In genomic region chr2:24416668-24417067, GRCm38 (mm10) we compare ENCODE assay signal across 11 mouse cellular contexts. TPM values are rescaled to one million over a fixed set of nuclear protein-coding genes. Genes with fewer than 3 reads are reported as not detected.
A peak's percentile ranks its signal among the peaks of the same experiment; 100 is the strongest.
DNase-seq lines count a peak whose midpoint lies in the region; ATAC-seq lines count a peak whose summit lies in the region.
"Had no signal": no experiment of that assay in that cellular context is flagged by ENCODE, and none has a peak within 500 bp of the region (broad histone marks: within the 10 kb centered on the region; RNA-seq: fewer than 3 reads in every experiment).

No protein-coding gene starts in this region.

- peak overlapping the region; percentile 84 for H3K27ac ChIP-seq in hindbrain, embryonic 13.5 days
- H3K27ac ChIP-seq in limb, embryonic 13.5 days = no peak overlapping the region

- peak overlapping the region; percentile 43; the same call in 1 of the 2 replicates for H3K9ac ChIP-seq in hindbrain, embryonic 13.5 days
- H3K9ac ChIP-seq in limb, embryonic 13.5 days = no peak overlapping the region

- H3K36me3 ChIP-seq in hindbrain, embryonic 13.5 days = no peaks in the 10 kb centered on the region
- no peaks in the 10 kb centered on the region for H3K36me3 ChIP-seq in limb, embryonic 13.5 days

- peak; percentile 77 for ATAC-seq in hindbrain, embryonic 13.5 days (ENCODE audit: low FRiP score)
- peak; percentile 28; the same call in 1 of the 2 replicates for ATAC-seq in limb, embryonic 13.5 days (ENCODE audit: low FRiP score, low read depth)
- no peak for ATAC-seq in erythroid progenitor cell, adult 5-6 weeks (replicated peaks; ENCODE audit: low FRiP score, poor library complexity, severe bottlenecking)
- ATAC-seq in megakaryocyte-erythroid progenitor cell, adult 5-6 weeks (replicated peaks; ENCODE audit: low FRiP score, low TSS enrichment, poor library complexity, severe bottlenecking) = no peak

- H3K27me3 ChIP-seq in hindbrain, embryonic 13.5 days = peaks cover 3% of the 10 kb centered on the region; the same call in 1 of the 2 replicates
- no peaks in the 10 kb centered on the region for H3K27me3 ChIP-seq in limb, embryonic 13.5 days

- peak; percentile 9 for DNase-seq in lung, postnatal 10 days
- no peak for DNase-seq in lung, adult 18-20 months
- DNase-seq in retina, postnatal 1 day = peak; percentile 51
- no peak for DNase-seq in layer of hippocampus, adult 8-10 months (ENCODE audit: low spot score in 2 of 2)
- DNase-seq: lung, adult 2 months had no signal

- H3K4me1 ChIP-seq in hindbrain, embryonic 13.5 days (replicated peaks) = peaks cover 39% of the 10 kb centered on the region
- peaks cover 15% of the 10 kb centered on the region for H3K4me1 ChIP-seq in limb, embryonic 13.5 days

- H3K9me3 ChIP-seq in hindbrain, embryonic 13.5 days = no peaks in the 10 kb centered on the region
- H3K9me3 ChIP-seq in limb, embryonic 13.5 days = no peaks in the 10 kb centered on the region

- H3K4me2 ChIP-seq in hindbrain, embryonic 13.5 days = no peak overlapping the region
- H3K4me2 ChIP-seq in limb, embryonic 13.5 days (replicated peaks) = peak overlapping the region; percentile 38

- 3% methylated on average over 9 of the region's 9 CpGs for WGBS in hindbrain, embryonic 13.5 days
- 4% methylated on average over 9 of the region's 9 CpGs for WGBS in limb, embryonic 13.5 days

- H3K4me3 ChIP-seq in hindbrain, embryonic 13.5 days = no peak overlapping the region
- no peak overlapping the region for H3K4me3 ChIP-seq in limb, embryonic 13.5 days

RNA-seq across cellular contexts. Expression of gene Psd4, which starts 49.3 kb away (rescaled TPM):
- 0.30 and 0.74 TPM in 2 replicates for polyA plus RNA-seq in hindbrain, embryonic 13.5 days (2015; fragmentation: Nextera tagmentation; extraction: Ambion mirVana)
- polyA plus RNA-seq in limb, embryonic 13.5 days (2015; fragmentation: Nextera tagmentation; extraction: Ambion mirVana) = 1.3 and 1.9 TPM in 2 replicates
- 1 to 10 TPM in 2 of 4 experiments, under 1 TPM in 2; 0.69 to 3.4 (median 1.6) TPM for total RNA-seq in layer of hippocampus, adult 8-10 months (2022)
- 4.2 and 5.4 TPM in 2 replicates for total RNA-seq in erythroid progenitor cell, adult 5-6 weeks (2015; ENCODE audit: low replicate concordance)
- 10.9 and 12.5 TPM in 2 replicates for total RNA-seq in erythroid progenitor cell, adult 5-6 weeks (2017; ENCODE audit: low replicate concordance)
- 43.9 and 50.2 TPM in 2 replicates for total RNA-seq in megakaryocyte-erythroid progenitor cell, adult 5-6 weeks (2014; fragmentation: Nextera tagmentation)
- total RNA-seq in megakaryocyte-erythroid progenitor cell, adult 5-6 weeks (2017) = 32.4 and 38.5 TPM in 2 replicates

RNA-seq across cellular contexts. Expression of gene Pax8, which starts 58.7 kb away (rescaled TPM):
- polyA plus RNA-seq in hindbrain, embryonic 13.5 days (2015; fragmentation: Nextera tagmentation; extraction: Ambion mirVana) = 32.9 and 41.1 TPM in 2 replicates
- not detected in 2 replicates for polyA plus RNA-seq in limb, embryonic 13.5 days (2015; fragmentation: Nextera tagmentation; extraction: Ambion mirVana)
- total RNA-seq in layer of hippocampus, adult 8-10 months (2022) = not detected
- not detected in 2 replicates for total RNA-seq in erythroid progenitor cell, adult 5-6 weeks (2015; ENCODE audit: low replicate concordance)
- total RNA-seq in erythroid progenitor cell, adult 5-6 weeks (2017; ENCODE audit: low replicate concordance) = not detected in 2 replicates
- total RNA-seq in megakaryocyte-erythroid progenitor cell, adult 5-6 weeks (2014; fragmentation: Nextera tagmentation) = not detected in 2 replicates
- total RNA-seq in megakaryocyte-erythroid progenitor cell, adult 5-6 weeks (2017) = not detected in 2 replicates
- total RNA-seq: heart, postnatal 10 days had no signal
- polyA plus RNA-seq: cortical plate, adult 2 months; lung, adult 2 months had no signal

Comparison
In these comparisons a context has a peak if more than half of its experiments do, and no peak if none do; other contexts are left out.
1. DNase-seq: peak in lung, postnatal 10 days (single experiment) and retina, postnatal 1 day (single experiment); none in lung, adult 18-20 months (0 of 2) and layer of hippocampus, adult 8-10 months (0 of 2).
2. ATAC-seq: peak in hindbrain, embryonic 13.5 days (single experiment) and limb, embryonic 13.5 days (single experiment); none in erythroid progenitor cell, adult 5-6 weeks (single experiment) and megakaryocyte-erythroid progenitor cell, adult 5-6 weeks (single experiment).